Mouse (Mus musculus) hematopoietic stem cell, adult 5-6 weeks (primary cell): ENCODE data around the gene Rab7b. TPM values are rescaled to one million over a fixed set of nuclear protein-coding genes. Genes with fewer than 3 reads are reported as not detected.

Experiments
- ATAC-seq, 2 experiments: fragments of 125-278 bp in 1 of 2; replicated peaks in 1 of 2; 2 replicates each; pipeline ENCODE4 v1.8.0; 2016 to 2017; ENCODE audit warnings: inconsistent platforms in 2 of 2, mild to moderate bottlenecking in 2 of 2, moderate number of reproducible peaks in 2 of 2, low read depth in 1 of 2, moderate TSS enrichment in 1 of 2; ENCODE audit not compliant: low FRiP score in 2 of 2, poor library complexity in 2 of 2, severe bottlenecking in 2 of 2, insufficient read depth in 1 of 2, low TSS enrichment in 1 of 2
- total RNA-seq: library from RNA; stranded (forward); fragments of 172-1452, 232-1000 nt; gene quantifications from 2 replicates; pipeline ENCODE4 v1.2.3, GENCODE M21; 2017

The Rab7b gene
- 2.1 and 4.5 TPM in 2 replicates for total RNA-seq

- peak; percentile 13 to 40; a peak in 2 of 4 replicates for ATAC-seq
Measured at GRCm38 (mm10) chr1:131688475-131688874, at the start of gene Rab7b. TSS of gene Rab7b (plus strand) at chr1:131688695.

GRCm38 (mm10) chr1:131640062-131640461, 48.4 kb upstream of the Rab7b start:
- no peak for ATAC-seq

GRCm38 (mm10) chr1:131641565-131641964, 46.9 kb upstream of the Rab7b start:
- ATAC-seq: no peak

- ATAC-seq: no peak
Measured at GRCm38 (mm10) chr1:131642251-131642650, 46.2 kb upstream of the Rab7b start.

- no peak for ATAC-seq
Measured at GRCm38 (mm10) chr1:131652670-131653443, 35.6 kb upstream of the Rab7b start.

- ATAC-seq: no peak
Measured at GRCm38 (mm10) chr1:131655601-131656000, 32.9 kb upstream of the Rab7b start.

- ATAC-seq: peak; percentile 92 to 97
Measured at GRCm38 (mm10) chr1:131657945-131658354, 30.5 kb upstream of the Rab7b start.

- ATAC-seq: no peak
Measured at GRCm38 (mm10) chr1:131659512-131660085, 28.9 kb upstream of the Rab7b start.

- no peak for ATAC-seq
Measured at GRCm38 (mm10) chr1:131660266-131660665, 28.2 kb upstream of the Rab7b start.

GRCm38 (mm10) chr1:131660716-131661472, 27.6 kb upstream of the Rab7b start:
- ATAC-seq: no peak

- ATAC-seq: no peak
Measured at GRCm38 (mm10) chr1:131661749-131662148, 26.7 kb upstream of the Rab7b start.

- ATAC-seq: no peak
Measured at GRCm38 (mm10) chr1:131663286-131663995, 25.1 kb upstream of the Rab7b start.

- no peak for ATAC-seq
Measured at GRCm38 (mm10) chr1:131664136-131664535, 24.4 kb upstream of the Rab7b start.

GRCm38 (mm10) chr1:131665886-131666285, 22.6 kb upstream of the Rab7b start:
- no peak; a peak in 2 of 4 replicates for ATAC-seq

- 0 out of 4 replicates have a peak, but pooled peaks of 1 of the 2 experiments have one; percentile 43 for ATAC-seq
Measured at GRCm38 (mm10) chr1:131671113-131671512, 17.4 kb upstream of the Rab7b start.

GRCm38 (mm10) chr1:131672361-131672760, 16.1 kb upstream of the Rab7b start:
- ATAC-seq: peak; percentile 90 to 93

- ATAC-seq: no peak
Measured at GRCm38 (mm10) chr1:131679644-131680043, 8.9 kb upstream of the Rab7b start.
